Mouse (Mus musculus) urinary bladder, postnatal 36 days (tissue): Measurements from ENCODE around the gene Clip2.
A peak's percentile ranks its signal among the peaks of the same experiment; 100 is the strongest.
"Not testable (repeated sequence)": the region's sequence is repeated elsewhere in the genome, so short reads cannot be mapped to it uniquely, and the experiment has no call there.

Experiments used
- DNase-seq, 2 experiments: peaks; one replicate each; pipeline ENCODE4 v3.0.0; 2022; ENCODE audit warnings: low spot score in 2 of 2, mixed read lengths in 1 of 2

Clip2 gene

DNA sequence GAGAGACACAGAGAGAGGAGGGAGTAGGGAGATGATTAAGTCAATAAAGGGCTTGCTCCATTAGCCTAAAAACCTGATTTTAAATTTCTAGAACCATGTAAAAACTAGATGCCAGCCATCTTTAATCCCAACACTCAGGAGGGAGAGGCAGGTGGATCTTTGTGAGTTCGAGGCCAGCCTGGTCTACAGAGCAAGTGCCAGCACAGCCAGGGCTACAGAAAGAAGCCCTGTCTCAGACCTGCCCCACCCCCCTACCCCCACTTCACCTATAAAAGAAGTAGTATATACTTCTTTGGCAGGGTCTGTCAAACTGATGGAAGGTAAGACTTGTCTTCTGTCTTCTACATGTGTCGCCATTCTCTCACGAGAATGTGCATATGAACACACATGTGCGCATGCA lies 91.7 kb downstream of the Clip2 start:
- DNase-seq: no peak

- no peak for DNase-seq
Observed at GRCm38 (mm10) chr5:134459096-134459495, 93.1 kb downstream of the Clip2 start.

DNA sequence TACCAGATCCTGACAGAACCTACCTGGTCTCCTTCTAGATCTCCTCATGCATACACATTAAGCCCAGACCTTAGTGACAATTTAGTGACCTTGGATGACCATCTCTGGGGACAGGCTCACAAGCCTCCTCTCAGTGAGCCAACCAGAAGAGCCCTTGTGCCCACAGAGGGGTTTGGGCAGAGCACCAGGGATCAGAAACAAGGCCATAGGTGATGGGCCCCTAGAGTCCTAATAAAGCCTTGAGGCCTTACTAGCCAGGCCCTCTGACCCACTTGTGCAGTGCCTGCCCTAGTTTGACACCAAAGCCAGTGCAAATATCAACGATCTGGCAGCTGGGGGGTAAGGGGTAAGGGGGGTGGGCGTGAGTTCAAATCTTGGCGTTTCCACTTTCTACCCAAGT lies 93.8 kb downstream of the Clip2 start:
- no peak for DNase-seq

GRCm38 (mm10) chr5:134457371-134457770 lies 94.9 kb downstream of the Clip2 start:
- no peak for DNase-seq

DNA sequence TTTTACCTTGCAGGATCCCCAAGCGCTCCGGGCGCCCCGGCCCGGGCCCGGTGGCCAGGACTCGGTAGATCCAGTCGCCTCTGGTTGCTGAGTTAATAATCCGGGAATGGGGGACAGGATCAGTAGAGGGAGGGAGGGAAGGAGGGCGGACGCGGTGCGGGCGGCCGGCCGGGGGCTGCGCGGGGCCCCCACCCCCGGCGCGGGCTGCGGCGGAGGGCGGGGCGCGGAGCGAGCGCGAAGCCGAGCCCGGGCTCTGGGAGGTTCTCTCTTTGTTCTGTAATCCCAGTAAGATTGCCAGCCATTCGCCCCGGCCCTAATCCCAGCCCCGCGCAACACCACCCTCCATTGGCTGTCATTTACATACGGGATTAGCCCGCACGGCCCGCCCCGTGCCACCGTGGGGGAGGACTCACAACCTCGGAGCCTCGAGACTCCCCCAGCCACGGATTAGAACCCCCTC lies 95.7 kb downstream of the Clip2 start, which contains the start of gene Gtf2ird1:
Gtf2ird1 (minus strand) TSS at position 214 of the 460 bp plus-strand sequence.
- DNase-seq: peak; percentile 65 to 80

- no peak for DNase-seq
Observed at GRCm38 (mm10) chr5:134455914-134456423, 96.3 kb downstream of the Clip2 start.

- no peak for DNase-seq
Observed at GRCm38 (mm10) chr5:134455186-134455895, 96.9 kb downstream of the Clip2 start.

GRCm38 (mm10) chr5:134454421-134454820 lies 97.8 kb downstream of the Clip2 start:
- DNase-seq: no peak

DNA sequence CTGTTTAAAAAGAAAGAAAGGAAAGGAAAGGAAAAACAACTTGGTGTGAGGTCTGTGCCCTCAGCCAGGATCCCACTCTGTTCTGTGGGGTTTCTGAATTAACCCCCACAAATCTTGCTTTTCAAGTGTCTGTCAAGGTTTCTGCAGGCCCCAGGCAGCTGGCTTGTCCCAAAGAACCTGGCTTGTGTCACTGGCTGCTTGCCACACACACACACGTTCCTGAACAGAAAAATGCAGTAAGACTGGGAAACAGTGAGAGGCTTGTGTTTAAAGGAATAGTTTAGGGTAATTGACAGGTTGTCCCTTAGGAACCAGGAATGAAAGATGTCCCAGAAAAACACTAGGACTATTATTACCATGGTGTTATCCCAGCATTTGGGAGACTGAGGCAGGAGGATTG lies 98.7 kb downstream of the Clip2 start:
- no peak for DNase-seq

- DNase-seq: not testable (repeated sequence)
Observed at GRCm38 (mm10) chr5:134446755-134447154, 105.5 kb downstream of the Clip2 start.

DNA sequence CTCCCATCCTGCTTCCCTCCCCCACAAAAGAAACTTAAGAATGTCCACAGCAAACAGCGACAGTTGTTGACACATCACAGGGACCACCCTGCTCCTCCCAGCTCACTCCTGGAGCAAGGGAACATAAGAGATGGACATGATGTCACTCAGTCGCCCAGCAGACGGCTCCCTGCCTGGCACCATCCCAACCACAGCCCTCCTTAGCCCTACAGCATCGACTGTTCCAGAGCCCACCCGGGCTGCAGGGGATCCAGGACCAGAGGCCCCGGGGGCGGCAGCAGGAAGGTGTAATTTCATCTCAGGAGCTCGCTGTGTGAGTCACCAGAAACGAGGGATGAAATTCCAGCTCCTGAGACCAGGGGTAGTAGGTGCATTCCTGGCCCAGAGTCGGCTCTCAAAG lies 106.3 kb downstream of the Clip2 start:
- DNase-seq: no peak

GRCm38 (mm10) chr5:134445208-134445831 lies 106.9 kb downstream of the Clip2 start:
- DNase-seq: no peak

GRCm38 (mm10) chr5:134444473-134444872 lies 107.8 kb downstream of the Clip2 start:
- no peak for DNase-seq

DNA sequence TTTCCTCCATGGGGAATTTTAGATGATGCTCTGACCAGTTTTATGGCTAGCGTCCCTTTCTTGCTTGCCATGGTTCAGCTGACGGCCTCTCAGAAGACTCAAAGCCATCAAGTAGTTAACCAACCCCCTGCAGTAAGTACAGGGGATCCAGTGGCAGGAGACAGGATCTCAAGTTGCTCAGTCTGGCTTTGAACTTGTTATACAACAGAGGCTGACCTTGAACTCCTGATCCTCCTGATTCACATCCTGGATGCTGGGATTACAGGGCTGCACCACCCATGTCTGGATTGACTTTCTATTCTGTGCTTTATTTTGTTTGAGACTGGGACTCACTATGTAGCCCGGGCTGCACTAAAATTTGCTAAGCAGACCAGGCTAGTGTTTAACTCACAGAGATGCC lies 110.2 kb downstream of the Clip2 start:
- no peak for DNase-seq

DNA sequence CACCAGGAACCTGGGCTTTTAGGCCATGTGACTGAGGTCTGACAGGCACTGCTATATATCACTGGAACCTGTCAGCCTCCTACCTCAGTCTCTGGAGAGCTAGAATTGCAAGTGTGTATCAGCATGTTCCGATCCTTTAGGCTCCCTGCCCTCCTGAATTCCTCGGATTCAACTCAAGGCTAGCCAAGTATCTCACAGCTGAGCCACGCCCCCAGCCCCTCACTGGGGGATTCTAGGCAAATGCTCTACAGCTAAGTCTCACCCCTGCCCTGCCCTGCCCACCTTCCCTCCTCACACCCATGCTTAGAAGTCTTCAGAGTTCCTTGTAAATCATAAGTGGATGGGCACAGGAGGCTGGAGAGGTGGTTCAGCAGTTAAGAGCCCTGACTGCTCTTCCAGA lies 111.1 kb downstream of the Clip2 start:
- no peak for DNase-seq

GRCm38 (mm10) chr5:134440098-134440497 lies 112.1 kb downstream of the Clip2 start:
- DNase-seq: no peak

GRCm38 (mm10) chr5:134439481-134439880 lies 112.8 kb downstream of the Clip2 start:
- no peak for DNase-seq
